Mouse (Mus musculus) ES-E14 (cell line): ENCODE measurements at regions not wholly inside any gene's neighbourhood (a gene's known extent, or its start where the extent isn't known, plus 50 kb on each side); places are given as distances from the start of the nearest gene placed in this dataset.
"Not testable (repeated sequence)": the region's sequence is repeated elsewhere in the genome, so short reads cannot be mapped to it uniquely, and the experiment has no call there.

Experiments
- HCFC1 ChIP-seq: IDR thresholded peaks from 2 replicates; pipeline ENCODE4 v1.6.1; 2012; ENCODE audit warnings: low read length, inconsistent platforms, borderline replicate concordance; ENCODE audit not compliant: insufficient read depth
- ZC3H11A ChIP-seq: IDR thresholded peaks from 2 replicates; pipeline ENCODE4 v1.6.1; 2012; ENCODE audit warnings: low read depth, mild to moderate bottlenecking, inconsistent platforms, low read length, borderline replicate concordance

DNA sequence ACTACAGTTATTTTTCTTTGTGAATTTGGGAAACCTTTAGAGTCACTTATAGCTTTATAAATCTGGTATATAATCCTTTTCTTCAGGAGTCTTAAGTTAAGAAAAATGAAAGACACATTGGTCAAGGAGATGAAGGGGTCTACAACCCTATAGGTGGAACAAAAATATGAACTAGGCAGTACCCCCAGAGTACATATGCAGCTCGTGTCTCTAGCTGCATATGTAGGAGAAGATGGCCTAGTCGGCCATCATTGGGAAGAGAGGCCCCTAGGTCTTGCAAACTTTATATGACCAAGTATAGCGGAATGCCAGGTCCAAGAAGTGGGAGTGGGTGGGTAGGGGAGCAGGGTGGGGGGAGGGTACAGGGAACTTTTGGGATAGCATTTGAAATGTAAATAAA lies 76.7 kb downstream of the Ccdc71l start:
- TF ChIP-seq HCFC1, ZC3H11A: not testable (repeated sequence)
